Mouse (Mus musculus): ENCODE measurements around the gene Ror2. TPM values are rescaled to one million over a fixed set of nuclear protein-coding genes. Genes with fewer than 3 reads are reported as not detected.

Gene Ror2
- polyA plus RNA-seq, 1 experiment from 2014 or later: 13.2 TPM

- Histone ChIP-seq H3K27me3 (ENCODE audit: control insufficient read depth, insufficient read depth, low read length) (no peaks in the 10 kb centered on the region), H3K4me1 (ENCODE audit: control insufficient read depth in 2 of 2, insufficient read depth in 2 of 2, low read length in 2 of 2) (peaks cover 2% of the 10 kb centered on the region in 2 experiments; a peak in 2 of 4 replicates), H3K9me3 (ENCODE audit: control insufficient read depth, low read length) (no peaks in the 10 kb centered on the region), H3K27ac (replicated peaks in 1 of 2; ENCODE audit: control insufficient read depth in 1 of 2, insufficient read depth in 1 of 2, low read depth in 2 of 2, low read length in 2 of 2) (no peak overlapping the region), H3K36me3 (ENCODE audit: control insufficient read depth, insufficient read depth, low read length) (peaks cover 28% of the 10 kb centered on the region), H3K4me3 (ENCODE audit: control insufficient read depth in 1 of 2, insufficient read depth in 1 of 2, low read depth in 1 of 2, low read length in 2 of 2) (no peak overlapping the region), H3K4me2 (ENCODE audit: low read length) (no peak overlapping the region), H3K9ac (ENCODE audit: low read length) (no peak overlapping the region)
- WGBS: 84% methylated on average over 5 of the region's 5 CpGs
- no peak for ATAC-seq (ENCODE audit: insufficient number of reproducible peaks, insufficient read depth, low FRiP score, low read depth)
Measured at GRCm38 (mm10) chr13:53125627-53126026, 160.3 kb downstream of the Ror2 start.

DNA sequence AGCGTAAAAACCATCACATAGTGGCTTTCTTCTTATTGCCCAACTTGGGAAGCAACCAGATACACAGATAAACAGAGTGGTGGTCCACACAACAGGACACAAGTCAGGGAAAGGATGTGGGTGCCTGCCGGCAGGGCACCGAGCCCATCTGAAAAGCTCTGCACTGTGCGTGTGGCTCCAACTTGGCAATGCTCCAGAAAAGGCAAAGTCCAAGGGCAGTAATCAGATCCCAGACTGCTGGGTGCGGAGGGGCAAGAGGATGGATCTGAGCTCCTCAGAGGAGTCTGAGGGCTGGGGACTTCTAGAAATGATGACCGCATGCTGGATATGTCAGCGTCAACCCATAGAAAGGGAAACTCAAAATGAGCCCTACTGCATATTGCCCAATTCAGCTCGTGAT, 163.8 kb downstream of the Ror2 start:
- Histone ChIP-seq H3K4me3 (ENCODE audit: control insufficient read depth in 1 of 2, insufficient read depth in 1 of 2, low read depth in 1 of 2, low read length in 2 of 2) (no peak overlapping the region), H3K27me3 (ENCODE audit: control insufficient read depth, insufficient read depth, low read length) (no peaks in the 10 kb centered on the region), H3K9ac (ENCODE audit: low read length) (no peak overlapping the region), H3K27ac (replicated peaks in 1 of 2; ENCODE audit: control insufficient read depth in 1 of 2, insufficient read depth in 1 of 2, low read depth in 2 of 2, low read length in 2 of 2) (no peak overlapping the region), H3K36me3 (ENCODE audit: control insufficient read depth, insufficient read depth, low read length) (peaks cover 29% of the 10 kb centered on the region), H3K4me2 (ENCODE audit: low read length) (no peak overlapping the region), H3K4me1 (ENCODE audit: control insufficient read depth in 2 of 2, insufficient read depth in 2 of 2, low read length in 2 of 2) (peaks cover 4 to 7% of the 10 kb centered on the region in 2 experiments; a peak in 2 of 4 replicates), H3K9me3 (ENCODE audit: control insufficient read depth, low read length) (no peaks in the 10 kb centered on the region)
- no peak for ATAC-seq (ENCODE audit: insufficient number of reproducible peaks, insufficient read depth, low FRiP score, low read depth)
- 53% methylated on average over 8 of the region's 8 CpGs for WGBS

DNA sequence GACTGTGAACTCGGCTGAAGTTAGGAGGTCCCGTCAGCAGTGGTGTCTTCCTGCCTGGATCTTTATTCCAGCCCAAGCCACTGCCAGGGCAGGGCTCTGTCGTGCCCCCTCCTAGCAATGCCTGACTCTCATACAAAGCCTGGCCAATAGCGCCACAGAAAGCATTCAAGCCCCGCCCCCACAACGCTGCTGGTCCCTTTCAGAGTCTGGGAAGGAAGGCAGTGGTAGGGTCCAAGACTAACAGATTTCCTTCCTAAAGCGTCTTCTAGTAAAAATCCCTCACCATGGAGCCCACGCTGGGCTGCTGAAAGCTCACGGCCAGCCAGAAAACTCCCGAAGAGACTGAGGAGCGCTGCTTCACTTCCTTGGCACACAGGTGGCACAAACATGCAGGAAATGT, 165.0 kb downstream of the Ror2 start:
- no peak for ATAC-seq (ENCODE audit: insufficient number of reproducible peaks, insufficient read depth, low FRiP score, low read depth)
- Histone ChIP-seq H3K4me1 (ENCODE audit: control insufficient read depth in 2 of 2, insufficient read depth in 2 of 2, low read length in 2 of 2) (peaks cover 4 to 7% of the 10 kb centered on the region in 2 experiments; a peak in 2 of 4 replicates), H3K4me3 (ENCODE audit: control insufficient read depth in 1 of 2, insufficient read depth in 1 of 2, low read depth in 1 of 2, low read length in 2 of 2) (no peak overlapping the region), H3K27me3 (ENCODE audit: control insufficient read depth, insufficient read depth, low read length) (no peaks in the 10 kb centered on the region), H3K36me3 (ENCODE audit: control insufficient read depth, insufficient read depth, low read length) (peaks cover 38% of the 10 kb centered on the region), H3K27ac (replicated peaks in 1 of 2; ENCODE audit: control insufficient read depth in 1 of 2, insufficient read depth in 1 of 2, low read depth in 2 of 2, low read length in 2 of 2) (no peak overlapping the region), H3K9me3 (ENCODE audit: control insufficient read depth, low read length) (no peaks in the 10 kb centered on the region), H3K4me2 (ENCODE audit: low read length) (no peak overlapping the region), H3K9ac (ENCODE audit: low read length) (peak overlapping the region; percentile 2; the same call in 1 of the 2 replicates)
- 34% methylated on average over 11 of the region's 11 CpGs for WGBS

- Histone ChIP-seq H3K27ac (replicated peaks in 1 of 2; ENCODE audit: control insufficient read depth in 1 of 2, insufficient read depth in 1 of 2, low read depth in 2 of 2, low read length in 2 of 2) (no peak overlapping the region), H3K4me2 (ENCODE audit: low read length) (no peak overlapping the region), H3K9me3 (ENCODE audit: control insufficient read depth, low read length) (no peaks in the 10 kb centered on the region), H3K4me3 (ENCODE audit: control insufficient read depth in 1 of 2, insufficient read depth in 1 of 2, low read depth in 1 of 2, low read length in 2 of 2) (no peak overlapping the region), H3K4me1 (ENCODE audit: control insufficient read depth in 2 of 2, insufficient read depth in 2 of 2, low read length in 2 of 2) (peaks cover 4 to 7% of the 10 kb centered on the region in 2 experiments; a peak in 2 of 4 replicates), H3K27me3 (ENCODE audit: control insufficient read depth, insufficient read depth, low read length) (no peaks in the 10 kb centered on the region), H3K9ac (ENCODE audit: low read length) (no peak overlapping the region), H3K36me3 (ENCODE audit: control insufficient read depth, insufficient read depth, low read length) (peaks cover 47% of the 10 kb centered on the region)
- 30% methylated on average over 10 of the region's 10 CpGs for WGBS
- no peak for ATAC-seq (ENCODE audit: insufficient number of reproducible peaks, insufficient read depth, low FRiP score, low read depth)
Measured at GRCm38 (mm10) chr13:53119586-53120426, 166.1 kb downstream of the Ror2 start.

GRCm38 (mm10) chr13:53118398-53118797, 167.5 kb downstream of the Ror2 start:
- ATAC-seq (ENCODE audit: insufficient number of reproducible peaks, insufficient read depth, low FRiP score, low read depth): no peak

DNA sequence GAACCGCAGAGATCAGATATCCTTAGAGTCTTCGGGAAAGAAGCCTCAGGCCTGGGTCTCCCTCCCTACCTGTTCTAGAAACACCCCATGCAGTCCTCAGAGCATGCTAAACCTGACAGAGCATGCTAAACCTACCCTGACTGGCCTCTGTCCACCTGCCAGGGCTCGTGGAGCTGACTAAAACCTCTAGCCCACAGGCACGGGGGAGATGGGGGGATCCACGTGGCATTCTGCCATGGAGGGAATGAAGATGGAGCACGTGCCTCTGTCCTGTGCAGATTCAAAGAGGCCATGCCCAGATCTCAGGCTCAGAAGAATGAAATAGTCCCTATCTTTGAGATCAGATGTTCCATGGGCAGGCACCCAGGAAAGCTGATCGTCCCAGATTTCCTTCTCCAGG, 168.0 kb downstream of the Ror2 start:
- WGBS: 91% methylated on average over 7 of the region's 7 CpGs
- ATAC-seq (ENCODE audit: insufficient number of reproducible peaks, insufficient read depth, low FRiP score, low read depth): no peak
- peaks cover 4 to 7% of the 10 kb centered on the region in 2 experiments; a peak in 2 of 4 replicates for H3K4me1 ChIP-seq (ENCODE audit: control insufficient read depth in 2 of 2, insufficient read depth in 2 of 2, low read length in 2 of 2)
- no peak overlapping the region for H3K4me3 ChIP-seq (ENCODE audit: control insufficient read depth in 1 of 2, insufficient read depth in 1 of 2, low read depth in 1 of 2, low read length in 2 of 2)
- H3K27ac ChIP-seq (replicated peaks in 1 of 2; ENCODE audit: control insufficient read depth in 1 of 2, insufficient read depth in 1 of 2, low read depth in 2 of 2, low read length in 2 of 2): no peak overlapping the region
- H3K9ac ChIP-seq (ENCODE audit: low read length): no peak overlapping the region
- no peaks in the 10 kb centered on the region for H3K9me3 ChIP-seq (ENCODE audit: control insufficient read depth, low read length)
- H3K4me2 ChIP-seq (ENCODE audit: low read length): no peak overlapping the region
- peaks cover 53% of the 10 kb centered on the region for H3K36me3 ChIP-seq (ENCODE audit: control insufficient read depth, insufficient read depth, low read length)
- H3K27me3 ChIP-seq (ENCODE audit: control insufficient read depth, insufficient read depth, low read length): no peaks in the 10 kb centered on the region

More at GRCm38 (mm10) chr13:53118398-53118797, 167.5 kb downstream of the Ror2 start:
- no peak overlapping the region for H3K27ac ChIP-seq (replicated peaks in 1 of 2; ENCODE audit: control insufficient read depth in 1 of 2, insufficient read depth in 1 of 2, low read depth in 2 of 2, low read length in 2 of 2)
- no peaks in the 10 kb centered on the region for H3K9me3 ChIP-seq (ENCODE audit: control insufficient read depth, low read length)
- H3K9ac ChIP-seq (ENCODE audit: low read length): no peak overlapping the region
- peaks cover 4 to 7% of the 10 kb centered on the region in 2 experiments; a peak in 2 of 4 replicates for H3K4me1 ChIP-seq (ENCODE audit: control insufficient read depth in 2 of 2, insufficient read depth in 2 of 2, low read length in 2 of 2)
- H3K4me3 ChIP-seq (ENCODE audit: control insufficient read depth in 1 of 2, insufficient read depth in 1 of 2, low read depth in 1 of 2, low read length in 2 of 2): no peak overlapping the region
- 81% methylated on average over 13 of the region's 13 CpGs for WGBS
- H3K27me3 ChIP-seq (ENCODE audit: control insufficient read depth, insufficient read depth, low read length): no peaks in the 10 kb centered on the region
- no peak overlapping the region for H3K4me2 ChIP-seq (ENCODE audit: low read length)
- peaks cover 53% of the 10 kb centered on the region for H3K36me3 ChIP-seq (ENCODE audit: control insufficient read depth, insufficient read depth, low read length)

- Histone ChIP-seq H3K27me3 (ENCODE audit: control insufficient read depth, insufficient read depth, low read length) (no peaks in the 10 kb centered on the region), H3K9ac (ENCODE audit: low read length) (no peak overlapping the region), H3K9me3 (ENCODE audit: control insufficient read depth, low read length) (no peaks in the 10 kb centered on the region), H3K4me2 (ENCODE audit: low read length) (no peak overlapping the region), H3K4me3 (ENCODE audit: control insufficient read depth in 1 of 2, insufficient read depth in 1 of 2, low read depth in 1 of 2, low read length in 2 of 2) (no peak overlapping the region), H3K36me3 (ENCODE audit: control insufficient read depth, insufficient read depth, low read length) (peaks cover 42% of the 10 kb centered on the region), H3K27ac (replicated peaks in 1 of 2; ENCODE audit: control insufficient read depth in 1 of 2, insufficient read depth in 1 of 2, low read depth in 2 of 2, low read length in 2 of 2) (no peak overlapping the region), H3K4me1 (ENCODE audit: control insufficient read depth in 2 of 2, insufficient read depth in 2 of 2, low read length in 2 of 2) (no peaks in the 10 kb centered on the region; a peak in 1 of 4 replicates)
- no peak for ATAC-seq (ENCODE audit: insufficient number of reproducible peaks, insufficient read depth, low FRiP score, low read depth)
- WGBS: 89% methylated on average over 16 of the region's 16 CpGs
Measured at GRCm38 (mm10) chr13:53110249-53110578, 175.7 kb downstream of the Ror2 start.

All from heart, embryonic 14.5 days (tissue).